Mouse (Mus musculus): ENCODE measurements around the gene Slc38a3.
"Not testable (repeated sequence)": the region's sequence is repeated elsewhere in the genome, so short reads cannot be mapped to it uniquely, and the experiment has no call there.

Gene Slc38a3

GRCm38 (mm10) chr9:107695441-107696105, 26.2 kb upstream of the Slc38a3 start:
- no peak for DNase-seq (ENCODE audit: low spot score)

GRCm38 (mm10) chr9:107694627-107695026, 25.3 kb upstream of the Slc38a3 start:
- no peak for DNase-seq (ENCODE audit: low spot score)

- no peak for DNase-seq (ENCODE audit: low spot score)
Measured at GRCm38 (mm10) chr9:107693433-107693987, 24.2 kb upstream of the Slc38a3 start.

GRCm38 (mm10) chr9:107692785-107693184, 23.5 kb upstream of the Slc38a3 start:
- no peak for DNase-seq (ENCODE audit: low spot score)

- DNase-seq (ENCODE audit: low spot score), result no peak
Measured at GRCm38 (mm10) chr9:107690391-107690790, 21.1 kb upstream of the Slc38a3 start.

GRCm38 (mm10) chr9:107688939-107689338, 19.6 kb upstream of the Slc38a3 start:
- DNase-seq (ENCODE audit: low spot score), result no peak

GRCm38 (mm10) chr9:107688415-107688814, 19.1 kb upstream of the Slc38a3 start:
- DNase-seq (ENCODE audit: low spot score), result no peak

- DNase-seq (ENCODE audit: low spot score), result no peak
Measured at GRCm38 (mm10) chr9:107685231-107685981, 16.1 kb upstream of the Slc38a3 start.

GRCm38 (mm10) chr9:107682405-107682804, 13.1 kb upstream of the Slc38a3 start:
- no peak for DNase-seq (ENCODE audit: low spot score)

GRCm38 (mm10) chr9:107679501-107679900, 10.2 kb upstream of the Slc38a3 start, which contains the start of gene Gnat1:
Gnat1 (minus strand) TSS chr9:107679712.
- no peak for DNase-seq (ENCODE audit: low spot score)

- no peak for DNase-seq (ENCODE audit: low spot score)
Measured at GRCm38 (mm10) chr9:107678861-107679260, 9.5 kb upstream of the Slc38a3 start.

GRCm38 (mm10) chr9:107677819-107678526, 8.6 kb upstream of the Slc38a3 start:
- not testable (repeated sequence) for DNase-seq (ENCODE audit: low spot score)

- no peak for DNase-seq (ENCODE audit: low spot score)
Measured at GRCm38 (mm10) chr9:107677091-107677784, 7.9 kb upstream of the Slc38a3 start.

GRCm38 (mm10) chr9:107676302-107676701, 7.0 kb upstream of the Slc38a3 start:
- no peak for DNase-seq (ENCODE audit: low spot score)

- no peak for DNase-seq (ENCODE audit: low spot score)
Measured at GRCm38 (mm10) chr9:107675671-107676301, 6.5 kb upstream of the Slc38a3 start.

- no peak for DNase-seq (ENCODE audit: low spot score)
Measured at GRCm38 (mm10) chr9:107674609-107675429, 5.5 kb upstream of the Slc38a3 start.

- no peak for DNase-seq (ENCODE audit: low spot score)
Measured at GRCm38 (mm10) chr9:107670259-107670658, 929 bp upstream of the Slc38a3 start.

GRCm38 (mm10) chr9:107668916-107669315, 414 bp downstream of the Slc38a3 start:
- DNase-seq (ENCODE audit: low spot score), result no peak

- no peak for DNase-seq (ENCODE audit: low spot score)
Measured at GRCm38 (mm10) chr9:107668011-107668410, 1.3 kb downstream of the Slc38a3 start.

- no peak for DNase-seq (ENCODE audit: low spot score)
Measured at GRCm38 (mm10) chr9:107667219-107667618, 2.1 kb downstream of the Slc38a3 start.
